Mouse (Mus musculus) C3H10T1/2 (cell line): ENCODE results near the gene H2al1a. TPM values are rescaled to one million over a fixed set of nuclear protein-coding genes. Genes with fewer than 3 reads are reported as not detected.

Experiments
- polyA plus RNA-seq, 2 experiments: library from polyadenylated mRNA; unstranded; fragments of >200 nt; fragmentation: generic; extraction: Trizol; gene quantifications; one replicate each; pipeline ENCODE4 v1.2.1; 2012; ENCODE audit warnings: missing spikeins in 2 of 2

Gene H2al1a
- polyA plus RNA-seq, result not detected

DNA sequence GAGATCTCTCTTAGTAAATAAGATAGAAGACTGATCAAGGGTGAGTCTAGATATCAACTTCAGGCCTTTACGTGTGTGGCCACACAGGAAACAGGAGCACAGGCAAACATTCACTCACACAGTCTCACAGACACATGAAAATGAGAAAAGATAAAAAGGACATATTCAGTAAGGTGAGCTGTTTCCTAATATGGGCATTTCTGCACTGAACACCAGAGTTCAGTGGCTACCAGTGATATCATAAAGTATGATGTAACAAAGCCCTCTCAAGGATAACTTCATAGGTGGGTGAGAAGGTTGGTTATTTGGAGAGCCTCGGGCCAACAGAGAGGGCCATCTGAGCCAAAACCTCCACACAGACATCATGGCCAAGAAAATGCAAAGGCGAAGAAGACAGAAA is at the start of gene H2al1a:
H2al1a (plus strand) TSS at position 301 of the 400 bp plus-strand sequence.

GRCm38 (mm10) chrX:11302132-11302531 is 3.1 kb downstream of the H2al1a start, which contains the start of gene H2al1b:
TSS of gene H2al1b (plus strand) at chrX:11302432.

GRCm38 (mm10) chrX:11305355-11305754 is 6.3 kb downstream of the H2al1a start, which contains the start of gene H2al1c:
TSS of gene H2al1c (plus strand) at chrX:11305655.

DNA sequence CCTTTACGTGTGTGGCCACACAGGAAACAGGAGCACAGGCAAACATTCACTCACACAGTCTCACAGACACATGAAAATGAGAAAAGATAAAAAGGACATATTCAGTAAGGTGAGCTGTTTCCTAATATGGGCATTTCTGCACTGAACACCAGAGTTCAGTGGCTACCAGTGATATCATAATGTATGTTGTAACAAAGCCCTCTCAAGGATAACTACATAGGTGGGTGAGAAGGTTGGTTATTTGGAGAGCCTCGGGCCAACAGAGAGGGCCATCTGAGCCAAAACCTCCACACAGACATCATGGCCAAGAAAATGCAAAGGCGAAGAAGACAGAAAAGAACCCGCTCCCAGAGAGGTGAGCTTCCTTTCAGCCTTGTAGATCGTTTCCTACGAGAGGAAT is 9.5 kb downstream of the H2al1a start, which contains the start of gene H2al1d:
H2al1d (plus strand) TSS at position 301 of the 400 bp plus-strand sequence.

DNA sequence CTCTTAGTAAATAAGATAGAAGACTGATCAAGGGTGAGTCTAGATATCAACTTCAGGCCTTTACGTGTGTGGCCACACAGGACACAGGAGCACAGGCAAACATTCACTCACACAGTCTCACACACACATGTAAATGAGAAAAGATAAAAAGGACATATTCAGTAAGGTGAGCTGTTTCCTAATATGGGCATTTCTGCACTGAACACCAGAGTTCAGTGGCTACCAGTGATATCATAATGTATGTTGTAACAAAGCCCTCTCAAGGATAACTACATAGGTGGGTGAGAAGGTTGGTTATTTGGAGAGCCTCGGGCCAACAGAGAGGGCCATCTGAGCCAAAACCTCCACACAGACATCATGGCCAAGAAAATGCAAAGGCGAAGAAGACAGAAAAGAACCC is 12.6 kb downstream of the H2al1a start, which contains the start of gene H2al1e:
H2al1e (plus strand) TSS at position 301 of the 400 bp plus-strand sequence.

DNA sequence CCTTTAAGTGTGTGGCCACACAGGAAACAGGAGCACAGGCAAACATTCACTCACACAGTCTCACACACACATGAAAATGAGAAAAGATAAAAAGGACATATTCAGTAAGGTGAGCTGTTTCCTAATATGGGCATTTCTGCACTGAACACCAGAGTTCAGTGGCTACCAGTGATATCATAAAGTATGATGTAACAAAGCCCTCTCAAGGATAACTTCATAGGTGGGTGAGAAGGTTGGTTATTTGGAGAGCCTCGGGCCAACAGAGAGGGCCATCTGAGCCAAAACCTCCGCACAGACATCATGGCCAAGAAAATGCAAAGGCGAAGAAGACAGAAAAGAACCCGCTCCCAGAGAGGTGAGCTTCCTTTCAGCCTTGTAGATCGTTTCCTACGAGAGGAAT is 15.8 kb downstream of the H2al1a start, which contains the start of gene H2al1f:
H2al1f (plus strand) TSS at position 301 of the 400 bp plus-strand sequence.

GRCm38 (mm10) chrX:11317956-11318355 is 18.9 kb downstream of the H2al1a start, which contains the start of gene H2al1g:
TSS of gene H2al1g (plus strand) at chrX:11318256.

DNA sequence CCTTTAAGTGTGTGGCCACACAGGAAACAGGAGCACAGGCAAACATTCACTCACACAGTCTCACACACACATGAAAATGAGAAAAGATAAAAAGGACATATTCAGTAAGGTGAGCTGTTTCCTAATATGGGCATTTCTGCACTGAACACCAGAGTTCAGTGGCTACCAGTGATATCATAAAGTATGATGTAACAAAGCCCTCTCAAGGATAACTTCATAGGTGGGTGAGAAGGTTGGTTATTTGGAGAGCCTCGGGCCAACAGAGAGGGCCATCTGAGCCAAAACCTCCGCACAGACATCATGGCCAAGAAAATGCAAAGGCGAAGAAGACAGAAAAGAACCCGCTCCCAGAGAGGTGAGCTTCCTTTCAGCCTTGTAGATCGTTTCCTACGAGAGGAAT is 22.1 kb downstream of the H2al1a start, which contains the start of gene H2al1h:
H2al1h (plus strand) TSS at position 301 of the 400 bp plus-strand sequence.

GRCm38 (mm10) chrX:11324359-11324758 is 25.3 kb downstream of the H2al1a start, which contains the start of gene H2al1i:
TSS of gene H2al1i (plus strand) at chrX:11324659.

DNA sequence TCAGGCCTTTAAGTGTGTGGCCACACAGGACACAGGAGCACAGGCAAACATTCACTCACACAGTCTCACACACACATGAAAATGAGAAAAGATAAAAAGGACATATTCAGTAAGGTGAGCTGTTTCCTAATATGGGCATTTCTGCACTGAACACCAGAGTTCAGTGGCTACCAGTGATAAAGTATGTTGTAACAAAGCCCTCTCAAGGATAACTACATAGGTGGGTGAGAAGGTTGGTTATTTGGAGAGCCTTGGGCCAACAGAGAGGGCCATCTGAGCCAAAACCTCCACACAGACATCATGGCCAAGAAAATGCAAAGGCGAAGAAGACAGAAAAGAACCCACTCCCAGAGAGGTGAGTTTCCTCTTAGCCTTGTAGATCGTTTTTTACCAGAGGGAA is 28.5 kb downstream of the H2al1a start, which contains the start of gene H2al1j:
H2al1j (plus strand) TSS at position 301 of the 400 bp plus-strand sequence.

Other genes starting within 250 kb of the H2al1a start
- not detected for gene H2al1b, start 3.2 kb downstream of the H2al1a start, polyA plus RNA-seq
- not detected for gene H2al1c, start 6.4 kb downstream of the H2al1a start, polyA plus RNA-seq
- not detected for gene H2al1d, start 9.6 kb downstream of the H2al1a start, polyA plus RNA-seq
- not detected for gene H2al1e, start 12.7 kb downstream of the H2al1a start, polyA plus RNA-seq
- gene H2al1f, start 15.9 kb downstream of the H2al1a start, polyA plus RNA-seq, result not detected
- not detected for gene H2al1g, start 19.0 kb downstream of the H2al1a start, polyA plus RNA-seq
- gene H2al1h, start 22.2 kb downstream of the H2al1a start, polyA plus RNA-seq, result not detected
- gene H2al1i, start 25.4 kb downstream of the H2al1a start, polyA plus RNA-seq, result not detected
- gene H2al1j, start 28.6 kb downstream of the H2al1a start, polyA plus RNA-seq, result not detected